Mouse (Mus musculus) splenic B cell, adult 2 months (primary cell): ENCODE results near the gene Ctdsp2.

ENCODE experiments used
- DNase-seq: peaks from one replicate; pipeline ENCODE4 v3.0.0-alpha.2; 2011; ENCODE audit warnings: low read depth, low spot score
- H3K27me3 ChIP-seq: 2 replicates; pipeline ENCODE4 v1.6.1; 2012; ENCODE audit warnings: mild to moderate bottlenecking, low read length, moderate library complexity, mixed read lengths; ENCODE audit not compliant: control insufficient read depth, poor library complexity, insufficient read depth, severe bottlenecking
- H3K36me3 ChIP-seq: 2 replicates; pipeline ENCODE4 v1.6.1; 2012; ENCODE audit warnings: mild to moderate bottlenecking, low read length, moderate library complexity, mixed read lengths; ENCODE audit not compliant: control insufficient read depth, poor library complexity, insufficient read depth, severe bottlenecking

Ctdsp2 gene

GRCm38 (mm10) chr10:126978277-126978994 is at the start of gene Ctdsp2:
TSS of gene Ctdsp2 (plus strand) at chr10:126978717.
- H3K27me3 ChIP-seq: no peaks in the 10 kb centered on the region
- no peaks in the 10 kb centered on the region for H3K36me3 ChIP-seq
- peak; percentile 93 for DNase-seq

DNA sequence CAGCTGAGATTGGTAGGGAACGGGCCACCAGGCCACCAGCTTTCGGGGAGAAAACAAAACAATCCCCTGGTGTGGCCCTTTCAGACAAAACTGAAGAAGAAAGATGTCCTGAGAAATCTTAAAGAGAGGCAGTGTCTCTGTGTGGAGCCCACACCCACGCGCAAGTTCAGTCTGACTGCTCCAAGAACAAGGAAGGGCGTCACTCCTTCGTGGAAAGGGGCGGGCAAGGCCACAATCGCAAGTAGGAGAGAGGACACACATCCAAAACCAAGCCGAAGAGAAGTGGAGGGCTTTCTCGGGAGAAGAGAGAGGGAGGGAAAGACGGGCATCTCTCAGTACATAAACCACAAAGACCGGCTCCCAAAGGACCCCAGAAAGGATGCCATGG is 49.7 kb upstream of the Ctdsp2 start:
- Histone ChIP-seq H3K27me3 (no peaks in the 10 kb centered on the region; the same call in 1 of the 2 replicates), H3K36me3 (no peaks in the 10 kb centered on the region)
- DNase-seq: no peak

- DNase-seq: no peak
- H3K27me3 ChIP-seq: no peaks in the 10 kb centered on the region; the same call in 1 of the 2 replicates
- H3K36me3 ChIP-seq: no peaks in the 10 kb centered on the region
These were observed 49.0 kb upstream of the Ctdsp2 start for GRCm38 (mm10) chr10:126929543-126929942.

GRCm38 (mm10) chr10:126930270-126931121 is 48.0 kb upstream of the Ctdsp2 start:
- DNase-seq: no peak
- Histone ChIP-seq H3K36me3 (no peaks in the 10 kb centered on the region), H3K27me3 (no peaks in the 10 kb centered on the region; the same call in 1 of the 2 replicates)

GRCm38 (mm10) chr10:126931123-126931759 is 47.3 kb upstream of the Ctdsp2 start:
- no peaks in the 10 kb centered on the region for H3K36me3 ChIP-seq
- DNase-seq: no peak
- no peaks in the 10 kb centered on the region; the same call in 1 of the 2 replicates for H3K27me3 ChIP-seq

- Histone ChIP-seq H3K27me3 (no peaks in the 10 kb centered on the region; the same call in 1 of the 2 replicates), H3K36me3 (no peaks in the 10 kb centered on the region)
- DNase-seq: no peak
These were observed 46.8 kb upstream of the Ctdsp2 start for GRCm38 (mm10) chr10:126931760-126932139.

GRCm38 (mm10) chr10:126934561-126934960 is 44.0 kb upstream of the Ctdsp2 start:
- no peaks in the 10 kb centered on the region for H3K27me3 ChIP-seq
- DNase-seq: no peak
- H3K36me3 ChIP-seq: no peaks in the 10 kb centered on the region

DNA sequence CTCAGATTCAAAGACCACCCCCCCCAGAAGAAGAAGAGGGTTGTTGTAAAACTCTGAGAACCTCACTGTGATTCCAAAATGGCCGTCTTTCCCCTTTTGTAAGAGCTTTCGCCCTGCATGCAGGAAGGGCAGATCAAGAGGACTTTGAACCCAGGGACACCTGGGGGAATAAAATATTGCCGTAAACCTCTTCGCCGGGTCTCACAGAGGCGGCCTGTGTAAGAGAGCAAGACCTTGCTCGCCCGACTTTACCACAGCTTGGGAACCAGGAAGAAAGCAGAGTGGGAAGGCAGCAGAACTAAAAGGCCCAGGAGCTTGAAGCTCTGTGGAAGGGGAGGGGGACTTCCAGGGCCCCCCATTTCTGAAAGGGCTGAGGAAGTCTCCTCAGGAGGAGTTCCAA is 43.4 kb upstream of the Ctdsp2 start:
- DNase-seq: no peak
- H3K36me3 ChIP-seq: no peaks in the 10 kb centered on the region
- no peaks in the 10 kb centered on the region for H3K27me3 ChIP-seq

- DNase-seq: no peak
- H3K36me3 ChIP-seq: no peaks in the 10 kb centered on the region
- H3K27me3 ChIP-seq: no peaks in the 10 kb centered on the region
These were observed 42.7 kb upstream of the Ctdsp2 start for GRCm38 (mm10) chr10:126935556-126936381.

DNA sequence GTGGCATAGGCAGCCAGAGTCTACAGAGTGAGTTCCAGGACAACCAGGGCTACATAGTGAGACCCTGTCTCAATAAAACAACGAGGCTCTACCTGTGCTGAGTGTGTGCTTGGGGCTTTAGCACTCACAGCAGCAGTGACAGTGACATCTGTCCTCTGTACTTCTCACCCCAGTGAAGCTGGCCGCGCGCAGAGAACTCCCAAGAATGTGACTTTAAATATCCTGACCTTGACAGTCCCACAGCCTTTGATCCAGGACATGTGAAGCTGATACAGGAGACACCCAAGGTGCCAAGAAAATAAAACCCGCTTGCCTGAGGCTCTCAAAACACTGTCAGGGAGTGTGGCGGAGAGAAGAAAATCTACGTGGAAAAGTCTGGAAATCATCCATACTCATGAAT is 37.6 kb upstream of the Ctdsp2 start:
- no peaks in the 10 kb centered on the region for H3K27me3 ChIP-seq
- no peaks in the 10 kb centered on the region for H3K36me3 ChIP-seq
- DNase-seq: no peak

DNA sequence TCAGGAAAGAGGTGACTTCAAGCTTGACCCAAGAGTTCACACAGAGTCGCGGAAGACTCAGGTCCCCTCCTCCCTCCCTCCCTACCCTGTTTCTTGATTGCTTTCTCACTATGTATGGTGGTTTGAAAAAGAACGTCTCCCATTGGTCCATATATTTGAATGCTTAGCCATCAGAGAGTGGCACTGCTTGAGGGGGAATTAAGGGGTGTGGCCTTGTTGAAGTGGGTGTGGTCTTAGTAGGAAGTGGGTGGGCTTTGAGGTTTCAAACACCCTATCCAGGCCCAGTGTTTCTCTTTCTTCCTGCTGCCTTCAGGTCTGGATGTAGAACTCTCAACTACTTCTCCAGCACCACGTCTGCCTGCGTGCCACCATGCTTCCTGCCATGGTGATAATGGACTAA is 33.0 kb upstream of the Ctdsp2 start:
- Histone ChIP-seq H3K27me3 (no peaks in the 10 kb centered on the region), H3K36me3 (no peaks in the 10 kb centered on the region)
- no peak for DNase-seq

DNA sequence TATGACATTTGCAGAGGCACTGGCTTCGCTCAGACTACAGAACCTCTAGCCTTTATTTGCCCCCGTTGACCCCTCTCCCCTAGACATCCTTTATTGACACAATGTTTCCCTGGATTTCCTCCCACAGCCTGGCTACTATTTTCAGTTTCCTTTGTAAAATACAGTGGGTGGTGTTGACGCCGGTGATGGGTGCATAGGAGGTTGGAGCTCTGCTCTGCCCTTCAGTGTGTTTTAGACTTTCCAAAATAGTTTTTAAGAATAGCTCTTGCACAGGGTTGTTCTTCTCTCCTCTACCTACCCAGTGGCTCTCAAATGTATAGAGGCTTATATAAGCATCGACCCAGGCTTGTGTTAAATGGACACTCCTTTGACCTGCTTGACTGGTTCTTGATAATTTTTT is 28.7 kb upstream of the Ctdsp2 start:
- no peak for DNase-seq
- no peaks in the 10 kb centered on the region for H3K36me3 ChIP-seq
- H3K27me3 ChIP-seq: no peaks in the 10 kb centered on the region

DNA sequence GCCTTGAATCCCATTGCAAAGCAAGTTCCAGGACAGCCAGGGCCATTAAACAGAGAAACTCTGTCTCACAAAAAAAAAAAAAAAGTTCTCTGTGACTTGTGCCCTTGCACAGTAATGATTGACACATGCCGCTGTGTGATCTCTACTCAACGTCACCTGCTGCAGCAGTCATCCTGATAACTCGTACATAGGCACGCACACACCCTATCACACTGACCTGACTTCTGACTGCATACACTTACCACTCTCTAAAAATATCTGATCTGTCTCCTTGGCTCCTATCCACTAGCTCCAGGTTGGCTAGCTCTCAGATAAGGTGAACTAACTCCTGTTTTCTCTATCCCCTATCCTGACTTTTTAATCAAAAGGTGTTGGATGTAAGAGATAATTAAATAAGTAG is 27.9 kb upstream of the Ctdsp2 start:
- no peak for DNase-seq
- no peaks in the 10 kb centered on the region for H3K36me3 ChIP-seq
- no peaks in the 10 kb centered on the region for H3K27me3 ChIP-seq

- H3K27me3 ChIP-seq: no peaks in the 10 kb centered on the region
- H3K36me3 ChIP-seq: no peaks in the 10 kb centered on the region
- DNase-seq: no peak
These were observed 26.1 kb upstream of the Ctdsp2 start for GRCm38 (mm10) chr10:126952375-126952774.
